Mouse (Mus musculus) testis, adult 2 months (tissue): ENCODE data around the gene Maml3. TPM values are rescaled to one million over a fixed set of nuclear protein-coding genes. Genes with fewer than 3 reads are reported as not detected.

Source experiments
- H3K27ac ChIP-seq: fragments of 200-500 bp; 2 replicates; pipeline ENCODE4 v1.5.1; 2012; ENCODE audit warnings: low read depth, low read length; ENCODE audit not compliant: control insufficient read depth, insufficient read depth
- H3K27me3 ChIP-seq: fragments of 200-500 bp; 2 replicates; pipeline ENCODE4 v1.6.1; 2012; ENCODE audit warnings: mild to moderate bottlenecking, low read length, moderate library complexity; ENCODE audit not compliant: control insufficient read depth, insufficient read depth
- H3K36me3 ChIP-seq: fragments of 200-500 bp; 2 replicates; pipeline ENCODE4 v1.6.1; 2012; ENCODE audit warnings: mild to moderate bottlenecking, low read length; ENCODE audit not compliant: control insufficient read depth, insufficient read depth
- H3K4me1 ChIP-seq: fragments of 200-500 bp; 2 replicates; pipeline ENCODE4 v1.6.1; 2012; ENCODE audit warnings: low read length; ENCODE audit not compliant: control insufficient read depth, insufficient read depth
- H3K4me3 ChIP-seq: fragments of 200-500 bp; 2 replicates; pipeline ENCODE4 v1.5.1; 2012; ENCODE audit warnings: low read depth, mild to moderate bottlenecking, low read length, moderate library complexity, mixed read lengths; ENCODE audit not compliant: control insufficient read depth
- CTCF ChIP-seq: fragments of 200-500 bp; IDR thresholded peaks from 2 replicates; pipeline ENCODE4 v1.5.1; 2012; ENCODE audit warnings: low read depth, mild to moderate bottlenecking, inconsistent platforms, low read length, moderate library complexity; ENCODE audit not compliant: control insufficient read depth, insufficient read depth, insufficient replicate concordance
- POLR2A ChIP-seq: fragments of 200-500 bp; IDR thresholded peaks from 2 replicates; pipeline ENCODE4 v1.6.1; 2012; ENCODE audit warnings: low read depth, mild to moderate bottlenecking, inconsistent platforms, low read length, moderate library complexity; ENCODE audit not compliant: control insufficient read depth
- polyA plus RNA-seq: library from polyadenylated mRNA; depleted of rRNA; stranded (reverse); fragments of >200 nt; gene quantifications from 2 replicates; pipeline ENCODE4 v1.2.3, GENCODE M21; 2012

Maml3 gene
- polyA plus RNA-seq, 1 experiment, result 2.9 TPM

DNA sequence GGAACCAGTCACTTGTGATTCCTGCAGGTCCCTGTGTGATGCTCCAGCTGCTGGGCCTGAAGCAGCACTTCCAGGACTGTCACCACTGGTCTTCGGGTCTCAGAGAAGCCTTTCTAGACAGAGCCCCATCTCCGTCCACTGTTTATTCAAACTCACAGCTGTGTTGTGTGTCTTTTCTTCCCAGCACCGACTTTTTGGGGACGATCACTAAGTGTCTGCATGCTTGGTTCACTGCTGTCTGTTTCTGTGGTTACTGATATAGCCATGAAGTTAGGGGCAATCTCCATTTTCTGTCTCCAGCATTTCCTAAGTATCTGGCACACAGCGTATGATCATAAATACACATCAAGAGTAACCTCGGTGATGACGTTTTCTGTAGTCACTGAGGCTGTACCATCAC, 313.3 kb downstream of the Maml3 start:
- no peaks in the 10 kb centered on the region for H3K27me3 ChIP-seq
- H3K36me3 ChIP-seq, result no peaks in the 10 kb centered on the region
- no peak for TF ChIP-seq POLR2A
- TF ChIP-seq CTCF, result no peak
- H3K4me1 ChIP-seq, result peaks cover 21% of the 10 kb centered on the region
- no peak overlapping the region for H3K27ac ChIP-seq
- no peak overlapping the region for H3K4me3 ChIP-seq

DNA sequence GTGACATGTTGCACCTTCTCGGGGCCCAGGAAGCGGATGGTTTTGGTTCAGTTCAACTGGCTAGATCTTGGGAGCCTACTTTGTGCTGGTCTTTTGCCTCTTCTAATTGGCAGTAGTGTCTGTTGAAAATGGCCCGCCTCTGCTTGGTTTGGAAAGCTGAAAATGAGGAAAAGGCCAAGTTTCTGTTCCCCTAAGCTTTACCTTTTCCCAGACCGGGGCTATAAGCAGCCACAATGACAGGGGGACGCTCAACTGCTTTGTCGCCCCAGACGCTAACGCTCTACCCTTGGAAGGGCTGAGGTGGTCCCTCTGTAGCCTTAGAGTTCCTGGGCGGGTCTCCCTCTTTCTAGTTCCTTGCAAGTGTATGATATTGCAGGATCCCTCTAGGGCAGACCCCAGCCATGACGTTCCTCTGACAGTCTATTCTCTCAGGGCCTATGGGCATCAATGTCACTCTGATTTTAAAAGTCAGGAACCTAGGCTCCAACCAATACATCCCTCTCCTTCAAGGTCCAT, 315.4 kb downstream of the Maml3 start:
- TF ChIP-seq POLR2A (no peak), CTCF (no peak)
- Histone ChIP-seq H3K36me3 (no peaks in the 10 kb centered on the region), H3K27me3 (no peaks in the 10 kb centered on the region), H3K4me1 (peaks cover 16% of the 10 kb centered on the region), H3K27ac (peak overlapping the region; percentile 87), H3K4me3 (peak overlapping the region; percentile 77)

- H3K36me3 ChIP-seq, result no peaks in the 10 kb centered on the region
- H3K27ac ChIP-seq, result peak overlapping the region; percentile 87
- H3K4me3 ChIP-seq, result peak overlapping the region; percentile 77
- H3K4me1 ChIP-seq, result peaks cover 16% of the 10 kb centered on the region
- no peaks in the 10 kb centered on the region for H3K27me3 ChIP-seq
- TF ChIP-seq POLR2A (peak; percentile 41; the same call in 1 of the 2 replicates), CTCF (no peak)
Observed at GRCm38 (mm10) chr3:51788591-51789339, 316.1 kb downstream of the Maml3 start.

GRCm38 (mm10) chr3:51787945-51788344, 316.9 kb downstream of the Maml3 start:
- TF ChIP-seq POLR2A (no peak), CTCF (no peak)
- no peaks in the 10 kb centered on the region for H3K36me3 ChIP-seq
- H3K4me1 ChIP-seq, result peaks cover 16% of the 10 kb centered on the region
- no peak overlapping the region for H3K27ac ChIP-seq
- no peaks in the 10 kb centered on the region for H3K27me3 ChIP-seq
- H3K4me3 ChIP-seq, result no peak overlapping the region

DNA sequence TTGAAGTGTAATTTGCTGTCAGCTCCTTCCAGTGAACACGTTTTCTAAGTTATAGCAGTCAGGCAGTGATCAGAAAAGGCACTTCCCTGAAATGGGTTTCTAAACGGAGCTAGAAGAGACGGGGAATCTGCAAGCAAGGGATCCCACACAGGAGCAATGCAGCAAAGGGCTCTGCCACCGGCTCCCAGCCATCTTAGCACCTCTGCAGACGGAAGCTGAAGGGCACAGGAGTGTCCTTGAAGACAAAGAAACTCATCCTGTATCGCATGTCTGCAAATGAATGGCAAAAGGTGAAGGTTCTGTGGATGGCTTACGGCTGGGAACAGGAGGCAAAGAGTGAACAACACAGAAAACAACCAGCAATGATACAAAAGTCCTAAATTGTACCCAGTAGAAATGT, 319.1 kb downstream of the Maml3 start:
- Histone ChIP-seq H3K4me1 (peaks cover 16% of the 10 kb centered on the region), H3K4me3 (no peak overlapping the region), H3K27ac (no peak overlapping the region), H3K27me3 (no peaks in the 10 kb centered on the region), H3K36me3 (no peaks in the 10 kb centered on the region)
- no peak for TF ChIP-seq POLR2A
- no peak for TF ChIP-seq CTCF

DNA sequence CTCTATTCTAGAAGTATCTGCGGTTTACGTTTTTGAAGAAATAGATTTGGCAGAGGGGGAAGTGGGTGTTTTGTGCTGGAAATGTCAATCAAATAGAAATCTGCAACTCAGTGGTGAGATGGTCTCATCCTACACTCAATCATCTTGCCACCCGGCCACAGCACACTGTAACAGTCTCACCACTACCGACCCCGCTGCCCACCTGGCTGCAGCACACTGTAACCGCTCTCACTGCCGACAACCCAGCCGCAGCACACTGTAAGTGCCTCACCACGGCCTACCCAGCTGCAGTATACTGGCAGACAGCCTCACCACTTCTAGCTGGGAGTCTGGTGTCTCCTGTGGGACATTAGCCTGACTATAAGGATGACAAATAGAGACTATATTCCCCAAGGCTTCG, 322.7 kb downstream of the Maml3 start:
- TF ChIP-seq POLR2A (no peak), CTCF (no peak)
- Histone ChIP-seq H3K4me1 (no peaks in the 10 kb centered on the region), H3K27ac (no peak overlapping the region), H3K36me3 (no peaks in the 10 kb centered on the region), H3K4me3 (no peak overlapping the region), H3K27me3 (no peaks in the 10 kb centered on the region)

DNA sequence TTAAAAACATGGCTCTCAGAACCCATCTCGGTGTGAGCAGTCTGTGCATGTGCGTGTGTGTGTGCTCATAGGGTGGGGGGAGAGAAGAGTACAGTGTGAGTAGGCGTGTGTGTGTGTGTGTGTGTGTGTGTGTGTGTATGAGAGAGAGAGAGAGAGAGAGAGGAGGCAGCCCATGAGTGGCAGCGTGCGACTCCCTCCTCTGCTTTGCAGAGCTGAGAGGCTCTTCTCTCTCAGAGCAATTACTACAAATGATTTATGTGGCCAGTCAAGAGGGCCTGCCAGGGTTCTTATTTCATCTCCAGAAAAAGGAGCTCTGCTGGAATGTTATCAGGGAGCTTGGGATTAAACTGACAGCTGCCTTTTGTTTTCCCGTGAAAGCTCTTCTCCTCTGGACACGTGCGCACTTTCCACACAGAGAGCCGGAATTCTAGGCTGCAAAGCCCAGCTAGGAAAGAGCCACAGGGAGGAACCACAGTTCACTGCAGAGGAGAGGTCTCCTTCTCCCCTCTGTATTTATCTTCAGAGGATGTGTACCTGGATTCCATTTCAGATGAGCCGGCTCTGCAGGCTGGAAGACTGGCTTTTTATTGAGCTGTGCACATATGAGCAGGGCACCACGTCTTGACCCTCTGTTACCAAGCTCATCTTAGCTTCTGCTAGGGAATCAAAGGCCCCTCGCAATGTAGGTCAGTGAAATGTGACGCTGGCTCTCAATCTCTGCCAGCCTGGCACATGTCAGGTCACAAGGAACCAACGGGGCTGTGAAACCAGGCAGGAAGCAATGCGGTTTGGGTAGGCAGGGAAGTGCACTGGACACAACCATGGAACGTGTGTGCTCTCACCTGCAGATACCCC, 325.9 kb downstream of the Maml3 start:
- Histone ChIP-seq H3K4me1 (no peaks in the 10 kb centered on the region), H3K27ac (no peak overlapping the region), H3K4me3 (no peak overlapping the region), H3K27me3 (no peaks in the 10 kb centered on the region), H3K36me3 (no peaks in the 10 kb centered on the region)
- TF ChIP-seq POLR2A (no peak), CTCF (no peak)
